Comparison of ENCODE assay signal across 18 mouse cellular contexts in genomic region chr5:115696811-115697210, GRCm38 (mm10).
A peak's percentile ranks its signal among the peaks of the same experiment; 100 is the strongest.
DNase-seq lines count a peak whose midpoint lies in the region.
"Had no signal": no experiment of that assay in that cellular context is flagged by ENCODE, and none has a peak within 500 bp of the region (broad histone marks: within the 10 kb centered on the region; RNA-seq: fewer than 3 reads in every experiment).

No protein-coding gene starts in this region.

- peak; percentile 54 for DNase-seq in kidney, adult 11 months
- DNase-seq in kidney, postnatal 10 days, result no peak
- DNase-seq in kidney, adult 9 months, result peak; percentile 72
- DNase-seq in kidney, adult 18-20 months, result no peak
- DNase-seq in kidney, postnatal 25 days, result peak; percentile 44 to 76
- DNase-seq in Muller cell, postnatal 12 days (ENCODE audit: inconsistent ontology term), result no peak
- DNase-seq: adrenal gland, adult 8-10 months; adrenal gland, postnatal 25 days; cerebellum, adult 11-12 months; cerebellum, adult 8-10 months; cerebellum, postnatal 10 days; cerebellum, postnatal 36 days; embryo, embryonic 11 days; gastrocnemius, postnatal 10 days; gastrocnemius, postnatal 36 days; heart, adult 2 months; heart, postnatal 14 days; heart, postnatal 4 days had no signal

Comparison
In these comparisons a context has a peak if more than half of its experiments do, and no peak if none do; other contexts are left out.
1. DNase-seq: peak in kidney, adult 11 months (single experiment), kidney, adult 9 months (single experiment) and kidney, postnatal 25 days (2 of 2); none in kidney, postnatal 10 days (single experiment), kidney, adult 18-20 months (single experiment) and Muller cell, postnatal 12 days (single experiment).